ENCODE assay signal across 24 mouse cellular contexts in the genomic region with DNA sequence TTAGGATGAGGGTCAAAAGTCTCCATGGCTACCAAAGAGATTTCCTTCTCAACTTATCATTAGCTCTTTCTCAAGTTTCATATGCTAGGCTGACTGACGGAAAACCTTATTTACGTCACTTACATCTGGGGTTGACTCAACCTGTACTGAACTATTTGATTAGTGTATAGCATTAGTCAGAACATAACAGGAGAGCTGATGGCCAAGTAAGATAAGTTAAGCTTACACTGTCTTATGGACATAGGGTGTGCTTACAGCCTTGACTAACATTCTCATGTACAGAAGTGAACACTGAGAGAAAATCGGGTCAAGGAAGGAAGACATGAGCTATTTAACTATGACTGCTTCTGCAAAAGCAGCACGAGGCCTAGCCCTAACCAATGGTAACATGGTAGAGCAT. TPM values are rescaled to one million over a fixed set of nuclear protein-coding genes. Genes with fewer than 3 reads are reported as not detected.
A peak's percentile ranks its signal among the peaks of the same experiment; 100 is the strongest.
DNase-seq lines count a peak whose midpoint lies in the region; ATAC-seq and TF ChIP-seq lines count a peak whose summit lies in the region.
"Had no signal": no experiment of that assay in that cellular context is flagged by ENCODE, and none has a peak within 500 bp of the region (broad histone marks: within the 10 kb centered on the region; RNA-seq: fewer than 3 reads in every experiment).

No protein-coding gene starts in this region.

- no peaks in the 10 kb centered on the region for H3K36me3 ChIP-seq in stomach, postnatal 0 days (ENCODE audit: control insufficient read depth, insufficient read depth, low read length)
- H3K36me3 ChIP-seq: G1E had no signal

- intact Hi-C loops in heart, postnatal 25 days (cut with DNase I), result no loop called here

- H3K27me3 ChIP-seq in stomach, postnatal 0 days (ENCODE audit: control insufficient read depth, insufficient read depth, low read length), result no peaks in the 10 kb centered on the region
- H3K27me3 ChIP-seq: CH12.LX had no signal

- H3K4me2 ChIP-seq in stomach, postnatal 0 days (replicated peaks; ENCODE audit: low read depth), result no peak overlapping the region

- TF ChIP-seq EP300 in stomach, postnatal 0 days (optimal IDR thresholded peaks at IDR 0.05), result no peak

- TF ChIP-seq CTCF in stomach, postnatal 0 days (IDR thresholded peaks at IDR 0.05; ENCODE audit: low read depth), result no peak

- H3K9ac ChIP-seq in stomach, postnatal 0 days (ENCODE audit: low read length), result no peak overlapping the region

- no peaks in the 10 kb centered on the region for H3K9me3 ChIP-seq in stomach, postnatal 0 days (ENCODE audit: control insufficient read depth, low read length)

- peak; percentile 99 for ATAC-seq in stomach, postnatal 0 days (ENCODE audit: low FRiP score, low TSS enrichment)
- ATAC-seq: activated CD4-positive, CD25-positive, alpha-beta regulatory T cell, adult 4 months; CD4-positive, CD25-positive, alpha-beta regulatory T cell, adult 4 months; Patski had no signal

- WGBS in stomach, postnatal 0 days, result 60% methylated on average over 4 of the region's 4 CpGs

- H3K27ac ChIP-seq in stomach, postnatal 0 days (replicated peaks), result no peak overlapping the region

- DNase-seq in induced T-regulatory cell, adult 2 months (ENCODE audit: low read depth), result peak; percentile 0
- DNase-seq in stomach, postnatal 0 days (ENCODE audit: low spot score), result no peak
- DNase-seq in heart, postnatal 25 days (ENCODE audit: low spot score), result no peak
- no peak for DNase-seq in cerebellum, postnatal 10 days
- DNase-seq: adrenal gland, adult 2 months; adrenal gland, adult 8-10 months; adrenal gland, postnatal 10 days; adrenal gland, postnatal 14 days; adrenal gland, postnatal 25 days; adrenal gland, postnatal 36 days; B cell, adult 2 months; cerebellum, adult 11 months; cerebellum, adult 11-12 months; cerebellum, adult 18-20 months had no signal

- no peak overlapping the region for H3K4me3 ChIP-seq in stomach, postnatal 0 days (ENCODE audit: low read depth, low read length)

- H3K4me1 ChIP-seq in stomach, postnatal 0 days (replicated peaks; ENCODE audit: control insufficient read depth, insufficient read depth), result no peaks in the 10 kb centered on the region

RNA-seq across cellular contexts. Expression of a gene that starts 40.6 kb away (rescaled TPM):
- not detected in 2 replicates for polyA plus RNA-seq in stomach, postnatal 0 days (2015; fragmentation: Nextera tagmentation; extraction: Ambion mirVana)
- total RNA-seq in heart, postnatal 25 days (2021), result not detected
- total RNA-seq: adrenal gland, adult 18-20 months; adrenal gland, adult 2 months; adrenal gland, adult 8-10 months; adrenal gland, postnatal 10 days; adrenal gland, postnatal 14 days; adrenal gland, postnatal 25 days; adrenal gland, postnatal 36 days; adrenal gland, postnatal 4 days; CH12.LX; ES-E14; G1E; MEL had no signal
- polyA plus RNA-seq: activated CD4-positive, CD25-positive, alpha-beta regulatory T cell, adult 4 months; adrenal gland, adult 2 months; C2C12; CD4-positive, CD25-positive, alpha-beta regulatory T cell, adult 4 months; G1E; Patski had no signal
